7 mouse cellular contexts compared by ENCODE assay signal in the genomic region with DNA sequence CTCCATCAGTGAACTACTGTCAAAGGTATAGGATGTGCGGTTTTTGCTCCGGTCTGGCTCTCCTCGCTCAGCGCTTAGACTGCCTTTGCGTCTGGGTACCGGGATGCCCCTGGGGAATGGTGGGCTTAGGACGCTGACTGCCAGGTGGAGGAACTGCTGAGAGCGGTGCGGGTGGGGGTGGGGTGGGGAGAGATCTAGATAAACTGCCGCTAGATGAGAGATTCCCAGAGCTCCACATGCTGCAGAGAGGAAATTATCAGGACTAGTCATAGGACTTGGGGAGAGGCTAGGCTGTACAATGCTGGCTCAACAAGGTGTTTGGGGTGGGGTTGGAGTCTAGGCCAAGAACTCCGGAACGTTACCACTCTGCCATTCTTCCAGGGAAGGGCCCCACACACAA.
DNase-seq lines count a peak whose midpoint lies in the region; ATAC-seq and TF ChIP-seq lines count a peak whose summit lies in the region.

No protein-coding gene starts in this region.

- TF ChIP-seq EP300 in lung, postnatal 0 days (IDR thresholded peaks at IDR 0.05) = no peak

- H3K4me3 ChIP-seq in lung, postnatal 0 days (ENCODE audit: low read depth, low read length) = no peak overlapping the region
- H3K4me3 ChIP-seq in forebrain, embryonic 12.5 days (replicated peaks) = no peak overlapping the region
- peak overlapping the region; percentile 47 for H3K4me3 ChIP-seq in limb, embryonic 13.5 days
- peak overlapping the region; percentile 46 for H3K4me3 ChIP-seq in stomach, embryonic 16.5 days (replicated peaks; ENCODE audit: low read length)

- no peak overlapping the region for H3K27ac ChIP-seq in lung, postnatal 0 days (ENCODE audit: low read length)
- no peak overlapping the region for H3K27ac ChIP-seq in forebrain, embryonic 12.5 days
- H3K27ac ChIP-seq in limb, embryonic 13.5 days = no peak overlapping the region
- peak overlapping the region; percentile 74 for H3K27ac ChIP-seq in stomach, embryonic 16.5 days (ENCODE audit: low read length)

- peak overlapping the region; percentile 64 for H3K4me2 ChIP-seq in lung, postnatal 0 days (replicated peaks; ENCODE audit: low read depth, low read length)
- 0 out of 2 replicates have a peak overlapping the region, but pooled peaks have one; percentile 57 for H3K4me2 ChIP-seq in forebrain, embryonic 12.5 days
- H3K4me2 ChIP-seq in limb, embryonic 13.5 days (replicated peaks) = peak overlapping the region; percentile 75
- H3K4me2 ChIP-seq in stomach, embryonic 16.5 days (ENCODE audit: low read depth, low read length) = peak overlapping the region; percentile 58

- WGBS in lung, postnatal 0 days = 25% methylated on average over 12 of the region's 12 CpGs
- 63% methylated on average over 12 of the region's 12 CpGs for WGBS in forebrain, embryonic 12.5 days
- 32% methylated on average over 12 of the region's 12 CpGs for WGBS in limb, embryonic 13.5 days
- 27% methylated on average over 12 of the region's 12 CpGs for WGBS in stomach, embryonic 16.5 days

- no peak for ATAC-seq in lung, postnatal 0 days
- 0 out of 2 replicates have a peak, but pooled peaks have one; percentile 14 for ATAC-seq in forebrain, embryonic 12.5 days (ENCODE audit: low FRiP score)
- ATAC-seq in limb, embryonic 13.5 days (ENCODE audit: low FRiP score, low read depth) = no peak
- peak; percentile 59; the same call in 1 of the 2 replicates for ATAC-seq in stomach, embryonic 16.5 days (ENCODE audit: insufficient read depth, low FRiP score)

- no peaks in the 10 kb centered on the region for H3K27me3 ChIP-seq in lung, postnatal 0 days (replicated peaks; ENCODE audit: insufficient read depth, low read length)
- H3K27me3 ChIP-seq in forebrain, embryonic 12.5 days = no peaks in the 10 kb centered on the region
- H3K27me3 ChIP-seq in limb, embryonic 13.5 days = no peaks in the 10 kb centered on the region
- H3K27me3 ChIP-seq in stomach, embryonic 16.5 days (ENCODE audit: control insufficient read depth, insufficient read depth, low read length) = no peaks in the 10 kb centered on the region

- H3K9me3 ChIP-seq in lung, postnatal 0 days (ENCODE audit: low read length) = no peaks in the 10 kb centered on the region
- no peaks in the 10 kb centered on the region for H3K9me3 ChIP-seq in forebrain, embryonic 12.5 days
- no peaks in the 10 kb centered on the region for H3K9me3 ChIP-seq in limb, embryonic 13.5 days
- no peaks in the 10 kb centered on the region for H3K9me3 ChIP-seq in stomach, embryonic 16.5 days (replicated peaks; ENCODE audit: control insufficient read depth, low read length)

- DNase-seq in lung, postnatal 0 days (ENCODE audit: low spot score) = no peak
- no peak for DNase-seq in lung, postnatal 4 days
- DNase-seq in layer of hippocampus, adult 9-10 months (ENCODE audit: low spot score) = no peak
- DNase-seq in frontal cortex, postnatal 36 days (ENCODE audit: low spot score in 2 of 2) = no peak

- no peaks in the 10 kb centered on the region for H3K36me3 ChIP-seq in lung, postnatal 0 days (ENCODE audit: insufficient read depth, low read length)
- H3K36me3 ChIP-seq in forebrain, embryonic 12.5 days (replicated peaks) = no peaks in the 10 kb centered on the region
- H3K36me3 ChIP-seq in limb, embryonic 13.5 days = no peaks in the 10 kb centered on the region
- no peaks in the 10 kb centered on the region for H3K36me3 ChIP-seq in stomach, embryonic 16.5 days (ENCODE audit: control insufficient read depth, insufficient read depth, low read length)

- no peak overlapping the region for H3K9ac ChIP-seq in lung, postnatal 0 days (replicated peaks; ENCODE audit: low read depth)
- no peak overlapping the region for H3K9ac ChIP-seq in forebrain, embryonic 12.5 days
- H3K9ac ChIP-seq in limb, embryonic 13.5 days = no peak overlapping the region
- H3K9ac ChIP-seq in stomach, embryonic 16.5 days (ENCODE audit: low read length) = peak overlapping the region; percentile 59; the same call in 1 of the 2 replicates

- no peak for TF ChIP-seq CTCF in lung, postnatal 0 days (IDR thresholded peaks at IDR 0.05)

- no peaks in the 10 kb centered on the region; the same call in 1 of the 2 replicates for H3K4me1 ChIP-seq in lung, postnatal 0 days (ENCODE audit: insufficient read depth, low read depth, low read length)
- peaks cover 10% of the 10 kb centered on the region for H3K4me1 ChIP-seq in forebrain, embryonic 12.5 days
- H3K4me1 ChIP-seq in limb, embryonic 13.5 days = peaks cover 18% of the 10 kb centered on the region
- H3K4me1 ChIP-seq in stomach, embryonic 16.5 days (ENCODE audit: control insufficient read depth, insufficient read depth, low read length) = peaks cover 11% of the 10 kb centered on the region

Comparison
In these comparisons a context has a peak if more than half of its experiments do, and no peak if none do; other contexts are left out.
1. ATAC-seq: peak in forebrain, embryonic 12.5 days (single experiment) and stomach, embryonic 16.5 days (single experiment); none in lung, postnatal 0 days (single experiment) and limb, embryonic 13.5 days (single experiment).
2. H3K4me3 ChIP-seq: peak in limb, embryonic 13.5 days (single experiment) and stomach, embryonic 16.5 days (single experiment); none in lung, postnatal 0 days (single experiment) and forebrain, embryonic 12.5 days (single experiment).
3. Peak in every context shown above with its lines, with median percentiles within 50 percentile points of each other: H3K4me2 ChIP-seq.